Mouse (Mus musculus): ENCODE data around the gene Podxl. TPM values are rescaled to one million over a fixed set of nuclear protein-coding genes. Genes with fewer than 3 reads are reported as not detected.
A peak's percentile ranks its signal among the peaks of the same experiment; 100 is the strongest.

The Podxl gene
- polyA plus RNA-seq, 1 experiment from 2014 or later, result 7.1 TPM

- Histone ChIP-seq H3K9me3 (ENCODE audit: control insufficient read depth, low read length) (no peaks in the 10 kb centered on the region), H3K4me3 (ENCODE audit: low read depth, low read length) (no peak overlapping the region), H3K4me2 (ENCODE audit: low read depth, low read length) (peak overlapping the region; percentile 4; the same call in 1 of the 2 replicates), H3K4me1 (ENCODE audit: control insufficient read depth, insufficient read depth, low read length) (peaks cover 14% of the 10 kb centered on the region), H3K9ac (replicated peaks; ENCODE audit: low read depth, low read length) (peak overlapping the region; percentile 17; the same call in 1 of the 2 replicates), H3K36me3 (ENCODE audit: control insufficient read depth, insufficient read depth, low read length) (no peaks in the 10 kb centered on the region), H3K27me3 (ENCODE audit: control insufficient read depth, insufficient read depth, low read length) (no peaks in the 10 kb centered on the region), H3K27ac (ENCODE audit: low read depth, low read length) (peak overlapping the region; percentile 77; the same call in 1 of the 2 replicates)
- no peak; the same call in 1 of the 2 replicates for ATAC-seq (ENCODE audit: low read depth)
- WGBS, result 5% methylated on average over 4 of the region's 4 CpGs
Measured at GRCm38 (mm10) chr6:31597136-31597460, 33.3 kb upstream of the Podxl start.

GRCm38 (mm10) chr6:31596346-31597135 is 32.8 kb upstream of the Podxl start:
- H3K27ac ChIP-seq (ENCODE audit: low read depth, low read length), result peak overlapping the region; percentile 77
- peak; percentile 85 for ATAC-seq (ENCODE audit: low read depth)
- WGBS, result 6% methylated on average over 20 of the region's 20 CpGs
- H3K4me1 ChIP-seq (ENCODE audit: control insufficient read depth, insufficient read depth, low read length), result peaks cover 14% of the 10 kb centered on the region
- H3K9ac ChIP-seq (replicated peaks; ENCODE audit: low read depth, low read length), result peak overlapping the region; percentile 17; the same call in 1 of the 2 replicates
- no peaks in the 10 kb centered on the region for H3K36me3 ChIP-seq (ENCODE audit: control insufficient read depth, insufficient read depth, low read length)
- H3K4me2 ChIP-seq (ENCODE audit: low read depth, low read length), result peak overlapping the region; percentile 4; the same call in 1 of the 2 replicates
- H3K27me3 ChIP-seq (ENCODE audit: control insufficient read depth, insufficient read depth, low read length), result no peaks in the 10 kb centered on the region
- H3K9me3 ChIP-seq (ENCODE audit: control insufficient read depth, low read length), result no peaks in the 10 kb centered on the region
- no peak overlapping the region for H3K4me3 ChIP-seq (ENCODE audit: low read depth, low read length)

GRCm38 (mm10) chr6:31592579-31593238 is 28.9 kb upstream of the Podxl start:
- no peak for ATAC-seq (ENCODE audit: low read depth)
- no peak overlapping the region for H3K27ac ChIP-seq (ENCODE audit: low read depth, low read length)
- no peak overlapping the region for H3K9ac ChIP-seq (replicated peaks; ENCODE audit: low read depth, low read length)
- no peak overlapping the region for H3K4me2 ChIP-seq (ENCODE audit: low read depth, low read length)
- WGBS, result 71% methylated on average over 1 of the region's 1 CpGs
- H3K27me3 ChIP-seq (ENCODE audit: control insufficient read depth, insufficient read depth, low read length), result no peaks in the 10 kb centered on the region
- no peak overlapping the region for H3K4me3 ChIP-seq (ENCODE audit: low read depth, low read length)
- H3K4me1 ChIP-seq (ENCODE audit: control insufficient read depth, insufficient read depth, low read length), result peaks cover 10% of the 10 kb centered on the region
- H3K36me3 ChIP-seq (ENCODE audit: control insufficient read depth, insufficient read depth, low read length), result no peaks in the 10 kb centered on the region
- no peaks in the 10 kb centered on the region for H3K9me3 ChIP-seq (ENCODE audit: control insufficient read depth, low read length)

- Histone ChIP-seq H3K27ac (ENCODE audit: low read depth, low read length) (no peak overlapping the region), H3K4me1 (ENCODE audit: control insufficient read depth, insufficient read depth, low read length) (peaks cover 10% of the 10 kb centered on the region), H3K36me3 (ENCODE audit: control insufficient read depth, insufficient read depth, low read length) (no peaks in the 10 kb centered on the region), H3K27me3 (ENCODE audit: control insufficient read depth, insufficient read depth, low read length) (no peaks in the 10 kb centered on the region), H3K4me2 (ENCODE audit: low read depth, low read length) (no peak overlapping the region), H3K9me3 (ENCODE audit: control insufficient read depth, low read length) (no peaks in the 10 kb centered on the region), H3K4me3 (ENCODE audit: low read depth, low read length) (no peak overlapping the region), H3K9ac (replicated peaks; ENCODE audit: low read depth, low read length) (no peak overlapping the region)
- no peak for ATAC-seq (ENCODE audit: low read depth)
- WGBS, result 88% methylated on average over 2 of the region's 2 CpGs
Measured at GRCm38 (mm10) chr6:31592128-31592527, 28.3 kb upstream of the Podxl start.

- no peaks in the 10 kb centered on the region for H3K27me3 ChIP-seq (ENCODE audit: control insufficient read depth, insufficient read depth, low read length)
- peaks cover 6% of the 10 kb centered on the region for H3K4me1 ChIP-seq (ENCODE audit: control insufficient read depth, insufficient read depth, low read length)
- no peak overlapping the region for H3K4me2 ChIP-seq (ENCODE audit: low read depth, low read length)
- WGBS, result 86% methylated on average over 3 of the region's 3 CpGs
- H3K4me3 ChIP-seq (ENCODE audit: low read depth, low read length), result no peak overlapping the region
- H3K36me3 ChIP-seq (ENCODE audit: control insufficient read depth, insufficient read depth, low read length), result no peaks in the 10 kb centered on the region
- no peaks in the 10 kb centered on the region for H3K9me3 ChIP-seq (ENCODE audit: control insufficient read depth, low read length)
- H3K27ac ChIP-seq (ENCODE audit: low read depth, low read length), result no peak overlapping the region
- no peak for ATAC-seq (ENCODE audit: low read depth)
- no peak overlapping the region for H3K9ac ChIP-seq (replicated peaks; ENCODE audit: low read depth, low read length)
Measured at GRCm38 (mm10) chr6:31591676-31592075, 27.9 kb upstream of the Podxl start.

- no peaks in the 10 kb centered on the region for H3K4me1 ChIP-seq (ENCODE audit: control insufficient read depth, insufficient read depth, low read length)
- no peaks in the 10 kb centered on the region for H3K9me3 ChIP-seq (ENCODE audit: control insufficient read depth, low read length)
- ATAC-seq (ENCODE audit: low read depth), result no peak
- H3K4me3 ChIP-seq (ENCODE audit: low read depth, low read length), result no peak overlapping the region
- H3K27ac ChIP-seq (ENCODE audit: low read depth, low read length), result no peak overlapping the region
- no peaks in the 10 kb centered on the region for H3K36me3 ChIP-seq (ENCODE audit: control insufficient read depth, insufficient read depth, low read length)
- no peak overlapping the region for H3K4me2 ChIP-seq (ENCODE audit: low read depth, low read length)
- no peaks in the 10 kb centered on the region for H3K27me3 ChIP-seq (ENCODE audit: control insufficient read depth, insufficient read depth, low read length)
- WGBS, result 87% methylated on average over 2 of the region's 2 CpGs
- no peak overlapping the region for H3K9ac ChIP-seq (replicated peaks; ENCODE audit: low read depth, low read length)
Measured at GRCm38 (mm10) chr6:31590754-31591153, 27.0 kb upstream of the Podxl start.

GRCm38 (mm10) chr6:31589268-31589667 is 25.5 kb upstream of the Podxl start:
- Histone ChIP-seq H3K9me3 (ENCODE audit: control insufficient read depth, low read length) (no peaks in the 10 kb centered on the region), H3K4me2 (ENCODE audit: low read depth, low read length) (no peak overlapping the region), H3K9ac (replicated peaks; ENCODE audit: low read depth, low read length) (no peak overlapping the region), H3K36me3 (ENCODE audit: control insufficient read depth, insufficient read depth, low read length) (no peaks in the 10 kb centered on the region), H3K4me3 (ENCODE audit: low read depth, low read length) (no peak overlapping the region), H3K27ac (ENCODE audit: low read depth, low read length) (no peak overlapping the region), H3K4me1 (ENCODE audit: control insufficient read depth, insufficient read depth, low read length) (no peaks in the 10 kb centered on the region), H3K27me3 (ENCODE audit: control insufficient read depth, insufficient read depth, low read length) (no peaks in the 10 kb centered on the region)
- 84% methylated on average over 3 of the region's 3 CpGs for WGBS
- ATAC-seq (ENCODE audit: low read depth), result no peak

- ATAC-seq (ENCODE audit: low read depth), result no peak
- 68% methylated on average over 4 of the region's 4 CpGs for WGBS
- no peaks in the 10 kb centered on the region for H3K4me1 ChIP-seq (ENCODE audit: control insufficient read depth, insufficient read depth, low read length)
- H3K4me3 ChIP-seq (ENCODE audit: low read depth, low read length), result no peak overlapping the region
- H3K27me3 ChIP-seq (ENCODE audit: control insufficient read depth, insufficient read depth, low read length), result no peaks in the 10 kb centered on the region
- no peaks in the 10 kb centered on the region for H3K9me3 ChIP-seq (ENCODE audit: control insufficient read depth, low read length)
- H3K4me2 ChIP-seq (ENCODE audit: low read depth, low read length), result no peak overlapping the region
- H3K27ac ChIP-seq (ENCODE audit: low read depth, low read length), result no peak overlapping the region
- no peak overlapping the region for H3K9ac ChIP-seq (replicated peaks; ENCODE audit: low read depth, low read length)
- H3K36me3 ChIP-seq (ENCODE audit: control insufficient read depth, insufficient read depth, low read length), result no peaks in the 10 kb centered on the region
Measured at GRCm38 (mm10) chr6:31587655-31588054, 23.9 kb upstream of the Podxl start.

- Histone ChIP-seq H3K4me3 (ENCODE audit: low read depth, low read length) (no peak overlapping the region), H3K27me3 (ENCODE audit: control insufficient read depth, insufficient read depth, low read length) (no peaks in the 10 kb centered on the region), H3K27ac (ENCODE audit: low read depth, low read length) (no peak overlapping the region), H3K4me2 (ENCODE audit: low read depth, low read length) (no peak overlapping the region), H3K36me3 (ENCODE audit: control insufficient read depth, insufficient read depth, low read length) (no peaks in the 10 kb centered on the region), H3K9me3 (ENCODE audit: control insufficient read depth, low read length) (no peaks in the 10 kb centered on the region), H3K9ac (replicated peaks; ENCODE audit: low read depth, low read length) (no peak overlapping the region), H3K4me1 (ENCODE audit: control insufficient read depth, insufficient read depth, low read length) (no peaks in the 10 kb centered on the region)
- ATAC-seq (ENCODE audit: low read depth), result no peak
- WGBS, result 84% methylated on average over 2 of the region's 2 CpGs
Measured at GRCm38 (mm10) chr6:31586127-31586526, 22.3 kb upstream of the Podxl start.

Measured in neural tube, embryonic 14.5 days (tissue).